Mouse (Mus musculus) stomach, embryonic 14.5 days (tissue): ENCODE data around the gene Nol10. TPM values are rescaled to one million over a fixed set of nuclear protein-coding genes. Genes with fewer than 3 reads are reported as not detected.

Experiments used
- ATAC-seq: fragments of 200-750 bp; cut with Nextera tagmentation; 2 replicates; pipeline ENCODE4 v1.8.0; 2017; ENCODE audit warnings: low read depth, moderate TSS enrichment; ENCODE audit not compliant: insufficient number of reproducible peaks, insufficient read depth, low FRiP score
- H3K27ac ChIP-seq: fragments of 300-500 bp; sonication (generic); 2 replicates; pipeline ENCODE4 v1.5.1; 2014; ENCODE audit warnings: mild to moderate bottlenecking, low read length, moderate library complexity, mixed read lengths
- H3K27me3 ChIP-seq: fragments of 300-500 bp; sonication (generic); 2 replicates; pipeline ENCODE4 v1.6.1; 2014; ENCODE audit warnings: low read length, control low read depth, mixed read lengths; ENCODE audit not compliant: control insufficient read depth, insufficient read depth
- H3K36me3 ChIP-seq: fragments of 300-500 bp; sonication (generic); 2 replicates; pipeline ENCODE4 v1.6.1; 2014; ENCODE audit warnings: mild to moderate bottlenecking, control low read depth, low read length, moderate library complexity, mixed read lengths; ENCODE audit not compliant: control insufficient read depth, insufficient read depth
- H3K4me1 ChIP-seq: fragments of 300-500 bp; sonication (generic); 2 replicates; pipeline ENCODE4 v1.6.1; 2014; ENCODE audit warnings: low read length, control low read depth, mixed read lengths; ENCODE audit not compliant: control insufficient read depth, insufficient read depth
- H3K4me2 ChIP-seq: fragments of 300-500 bp; sonication (generic); replicated peaks from 2 replicates; pipeline ENCODE4 v1.6.1; 2014; ENCODE audit warnings: low read depth, low read length, control low read depth
- H3K4me3 ChIP-seq: fragments of 300-500 bp; sonication (generic); 2 replicates; pipeline ENCODE4 v1.5.1; 2014; ENCODE audit warnings: low read depth, low read length, control low read depth
- H3K9ac ChIP-seq: fragments of 300-500 bp; sonication (generic); replicated peaks from 2 replicates; pipeline ENCODE4 v1.6.1; 2014; ENCODE audit warnings: low read depth, mild to moderate bottlenecking, control low read depth, low read length, moderate library complexity, mixed read lengths
- H3K9me3 ChIP-seq: fragments of 300-500 bp; sonication (generic); 2 replicates; pipeline ENCODE4 v1.6.1; 2016; ENCODE audit warnings: low read depth, low read length, control low read depth; ENCODE audit not compliant: control insufficient read depth
- WGBS: fragments of 180-500 bp; shearing (Covaris S2); extraction: QIAGEN DNeasy Blood & Tissue Kit; methylation state at CpG from one replicate; pipeline ENCODE4 v1.1.7; 2014; 5-methylcytosine and 5-hydroxymethylcytosine counted together
- polyA plus RNA-seq: library from polyadenylated mRNA; unstranded; fragments of >200 nt; fragmentation: Nextera tagmentation; extraction: Ambion mirVana; gene quantifications from 2 replicates; pipeline ENCODE4 v1.2.1, GENCODE M21; 2014

Nol10 gene
- polyA plus RNA-seq, 1 experiment from 2014 or later, result 21.0 TPM

DNA sequence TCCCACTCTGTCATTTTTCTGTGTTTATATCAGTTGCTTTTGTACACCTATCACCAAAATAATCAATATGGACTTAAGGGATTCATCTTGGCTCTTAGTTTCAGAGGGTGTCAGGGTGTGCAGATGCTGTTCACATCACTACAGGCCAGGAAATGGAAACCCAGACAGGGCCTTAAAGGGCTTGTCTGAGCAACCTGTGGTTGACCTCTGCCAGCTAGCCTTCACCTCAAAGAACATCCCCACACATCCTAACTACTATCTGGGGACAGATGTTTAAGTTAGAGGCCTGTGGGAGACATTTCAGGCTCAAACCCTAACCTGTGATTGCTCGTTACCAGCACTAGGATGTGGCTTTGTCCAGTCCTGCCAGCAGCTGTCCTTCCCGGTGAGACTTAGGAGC is 82.3 kb downstream of the Nol10 start:
- Histone ChIP-seq H3K27ac (no peak overlapping the region), H3K4me3 (no peak overlapping the region), H3K9ac (no peak overlapping the region), H3K9me3 (no peaks in the 10 kb centered on the region), H3K4me2 (no peak overlapping the region), H3K4me1 (no peaks in the 10 kb centered on the region), H3K27me3 (no peaks in the 10 kb centered on the region), H3K36me3 (peaks cover 13% of the 10 kb centered on the region; the same call in 1 of the 2 replicates)
- 87% methylated on average over 2 of the region's 2 CpGs for WGBS
- ATAC-seq, result no peak

DNA sequence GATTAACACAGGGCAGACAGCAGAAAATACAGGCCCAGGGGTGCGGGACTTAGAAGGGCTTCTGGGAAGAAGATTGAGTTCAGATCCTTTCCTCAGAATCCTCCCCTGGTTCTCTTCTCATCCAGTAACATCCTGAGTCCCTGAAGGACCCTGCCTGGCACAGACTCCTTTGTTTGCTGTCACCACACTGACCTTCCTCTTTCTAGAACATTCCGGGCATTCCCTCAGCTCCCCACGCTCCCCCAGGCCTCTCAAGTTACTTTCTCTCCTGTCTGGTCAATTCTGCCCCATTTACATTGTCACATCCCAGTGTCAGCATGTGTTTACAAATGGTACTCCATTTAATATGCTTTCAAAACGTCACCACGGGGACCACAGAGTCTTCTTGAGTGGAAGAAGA is 82.9 kb downstream of the Nol10 start:
- H3K4me2 ChIP-seq, result no peak overlapping the region
- WGBS, result 78% methylated on average over 5 of the region's 5 CpGs
- no peaks in the 10 kb centered on the region for H3K4me1 ChIP-seq
- H3K27me3 ChIP-seq, result no peaks in the 10 kb centered on the region
- no peak overlapping the region for H3K4me3 ChIP-seq
- peaks cover 13% of the 10 kb centered on the region; the same call in 1 of the 2 replicates for H3K36me3 ChIP-seq
- no peak overlapping the region for H3K9ac ChIP-seq
- no peak overlapping the region for H3K27ac ChIP-seq
- H3K9me3 ChIP-seq, result no peaks in the 10 kb centered on the region
- ATAC-seq, result no peak

DNA sequence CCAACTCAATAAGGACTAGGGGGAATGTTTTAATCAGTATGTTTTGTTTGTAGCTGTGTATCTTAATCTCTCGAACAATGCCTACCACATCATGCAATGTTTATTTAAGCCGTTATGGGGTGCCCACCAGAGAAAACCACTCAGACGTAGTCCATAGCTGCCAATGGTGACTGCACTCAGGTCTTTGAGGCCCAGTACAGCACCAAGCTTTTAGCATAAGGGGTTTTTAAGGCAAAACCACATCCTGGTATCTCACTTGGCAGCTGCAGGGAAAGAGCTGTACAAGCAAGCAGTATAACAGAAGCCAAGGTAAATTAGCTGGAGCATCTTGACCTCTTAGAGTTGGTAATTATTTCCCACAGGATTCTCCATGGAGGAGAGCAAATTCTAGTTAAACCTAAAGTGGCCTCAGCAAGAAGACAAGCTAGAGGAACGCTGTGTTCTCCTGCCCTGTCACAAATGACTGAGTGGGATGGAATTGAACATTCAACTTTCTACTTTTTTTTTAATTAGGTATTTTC is 83.6 kb downstream of the Nol10 start:
- WGBS, result 79% methylated on average over 4 of the region's 4 CpGs
- Histone ChIP-seq H3K27me3 (no peaks in the 10 kb centered on the region), H3K36me3 (peaks cover 11% of the 10 kb centered on the region; the same call in 1 of the 2 replicates), H3K9ac (no peak overlapping the region), H3K9me3 (no peaks in the 10 kb centered on the region), H3K27ac (no peak overlapping the region), H3K4me1 (no peaks in the 10 kb centered on the region), H3K4me3 (no peak overlapping the region), H3K4me2 (no peak overlapping the region)
- no peak for ATAC-seq

- H3K9ac ChIP-seq, result no peak overlapping the region
- H3K4me1 ChIP-seq, result no peaks in the 10 kb centered on the region
- WGBS, result 93% methylated on average over 4 of the region's 4 CpGs
- no peaks in the 10 kb centered on the region for H3K9me3 ChIP-seq
- H3K27ac ChIP-seq, result no peak overlapping the region
- no peak for ATAC-seq
- no peak overlapping the region for H3K4me3 ChIP-seq
- no peak overlapping the region for H3K4me2 ChIP-seq
- peaks cover 6% of the 10 kb centered on the region; the same call in 1 of the 2 replicates for H3K36me3 ChIP-seq
- H3K27me3 ChIP-seq, result no peaks in the 10 kb centered on the region
Observed at GRCm38 (mm10) chr12:17433712-17434111, 85.5 kb downstream of the Nol10 start.

DNA sequence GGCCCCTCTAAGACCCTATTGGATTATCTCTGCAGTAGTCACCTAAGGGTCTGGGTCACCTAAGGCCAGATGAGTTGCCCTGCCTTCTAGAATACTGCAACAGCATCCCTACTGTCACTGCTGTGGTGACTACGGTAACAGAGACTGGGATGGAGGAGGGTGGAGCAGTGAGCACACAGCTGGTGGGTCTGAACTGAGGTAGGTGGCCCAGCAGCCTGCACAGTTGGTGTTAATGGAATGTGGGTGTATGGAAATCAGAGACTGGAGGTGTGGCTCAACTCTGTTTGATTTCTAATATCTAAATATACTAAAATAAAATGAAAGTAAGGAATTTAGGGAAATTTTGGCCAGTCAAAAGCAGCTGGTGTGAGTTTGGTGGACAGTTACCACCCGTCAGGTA is 88.2 kb downstream of the Nol10 start:
- H3K4me3 ChIP-seq, result no peak overlapping the region
- ATAC-seq, result no peak
- peaks cover 4% of the 10 kb centered on the region; the same call in 1 of the 2 replicates for H3K36me3 ChIP-seq
- no peak overlapping the region for H3K9ac ChIP-seq
- no peak overlapping the region for H3K27ac ChIP-seq
- no peaks in the 10 kb centered on the region for H3K27me3 ChIP-seq
- 83% methylated on average over 2 of the region's 2 CpGs for WGBS
- H3K4me2 ChIP-seq, result no peak overlapping the region
- H3K9me3 ChIP-seq, result no peaks in the 10 kb centered on the region
- no peaks in the 10 kb centered on the region for H3K4me1 ChIP-seq

GRCm38 (mm10) chr12:17440251-17440651 is 92.0 kb downstream of the Nol10 start:
- Histone ChIP-seq H3K4me3 (no peak overlapping the region), H3K36me3 (no peaks in the 10 kb centered on the region), H3K9me3 (no peaks in the 10 kb centered on the region), H3K9ac (no peak overlapping the region), H3K27me3 (no peaks in the 10 kb centered on the region), H3K4me1 (no peaks in the 10 kb centered on the region), H3K4me2 (no peak overlapping the region), H3K27ac (no peak overlapping the region)
- ATAC-seq, result no peak
- WGBS, result 67% methylated on average over 7 of the region's 7 CpGs

- Histone ChIP-seq H3K36me3 (no peaks in the 10 kb centered on the region), H3K4me3 (no peak overlapping the region), H3K9ac (no peak overlapping the region), H3K4me1 (no peaks in the 10 kb centered on the region), H3K9me3 (no peaks in the 10 kb centered on the region), H3K27ac (no peak overlapping the region), H3K4me2 (no peak overlapping the region), H3K27me3 (no peaks in the 10 kb centered on the region)
- ATAC-seq, result no peak
- 71% methylated on average over 9 of the region's 9 CpGs for WGBS
Observed at GRCm38 (mm10) chr12:17441495-17441894, 93.2 kb downstream of the Nol10 start.

DNA sequence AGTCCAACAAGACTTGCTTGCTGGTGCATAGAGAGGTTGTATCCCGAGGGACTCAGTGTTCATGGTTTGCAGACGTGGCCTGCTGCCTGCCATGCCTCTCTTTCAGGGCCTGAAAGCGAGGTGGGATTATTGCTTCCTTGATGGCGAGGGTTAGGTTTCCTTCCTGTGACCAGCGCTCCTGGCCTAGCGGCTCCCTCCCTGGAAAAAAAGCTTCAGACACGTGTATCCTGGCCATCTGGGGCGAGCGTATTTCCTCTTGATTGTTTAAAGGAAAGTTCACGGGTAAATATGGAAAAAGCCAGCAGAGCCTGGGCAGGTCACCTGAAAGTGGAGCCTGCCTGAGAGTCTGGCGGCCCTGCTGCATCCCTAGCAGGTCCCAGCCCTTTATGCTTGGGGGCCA is 96.1 kb downstream of the Nol10 start:
- no peaks in the 10 kb centered on the region for H3K9me3 ChIP-seq
- no peaks in the 10 kb centered on the region for H3K36me3 ChIP-seq
- H3K27ac ChIP-seq, result no peak overlapping the region
- H3K9ac ChIP-seq, result no peak overlapping the region
- no peak overlapping the region for H3K4me2 ChIP-seq
- H3K4me3 ChIP-seq, result no peak overlapping the region
- no peaks in the 10 kb centered on the region for H3K27me3 ChIP-seq
- no peak for ATAC-seq
- WGBS, result 68% methylated on average over 11 of the region's 11 CpGs
- H3K4me1 ChIP-seq, result no peaks in the 10 kb centered on the region

- no peaks in the 10 kb centered on the region for H3K4me1 ChIP-seq
- 91% methylated on average over 7 of the region's 7 CpGs for WGBS
- H3K4me3 ChIP-seq, result no peak overlapping the region
- no peak overlapping the region for H3K4me2 ChIP-seq
- no peaks in the 10 kb centered on the region for H3K27me3 ChIP-seq
- ATAC-seq, result no peak
- H3K27ac ChIP-seq, result no peak overlapping the region
- H3K9ac ChIP-seq, result no peak overlapping the region
- no peaks in the 10 kb centered on the region for H3K36me3 ChIP-seq
- no peaks in the 10 kb centered on the region for H3K9me3 ChIP-seq
Observed at GRCm38 (mm10) chr12:17445251-17445650, 97.0 kb downstream of the Nol10 start.
